Mouse (Mus musculus): ENCODE results near the gene Xbp1.
"Not testable (repeated sequence)": the region's sequence is repeated elsewhere in the genome, so short reads cannot be mapped to it uniquely, and the experiment has no call there.

Xbp1 gene

GRCm38 (mm10) chr11:5520412-5521265 is at the start of gene Xbp1:
Xbp1 (plus strand) TSS chr11:5520659.
- Histone ChIP-seq H3K36me3 (ENCODE audit: control insufficient read depth, insufficient read depth, low read length, poor library complexity, severe bottlenecking) (peaks cover 2% of the 10 kb centered on the region), H3K27me3 (ENCODE audit: control insufficient read depth, insufficient read depth, low read length, poor library complexity, severe bottlenecking) (no peaks in the 10 kb centered on the region)
- peak; percentile 93 for DNase-seq (ENCODE audit: low read depth, low spot score)

DNA sequence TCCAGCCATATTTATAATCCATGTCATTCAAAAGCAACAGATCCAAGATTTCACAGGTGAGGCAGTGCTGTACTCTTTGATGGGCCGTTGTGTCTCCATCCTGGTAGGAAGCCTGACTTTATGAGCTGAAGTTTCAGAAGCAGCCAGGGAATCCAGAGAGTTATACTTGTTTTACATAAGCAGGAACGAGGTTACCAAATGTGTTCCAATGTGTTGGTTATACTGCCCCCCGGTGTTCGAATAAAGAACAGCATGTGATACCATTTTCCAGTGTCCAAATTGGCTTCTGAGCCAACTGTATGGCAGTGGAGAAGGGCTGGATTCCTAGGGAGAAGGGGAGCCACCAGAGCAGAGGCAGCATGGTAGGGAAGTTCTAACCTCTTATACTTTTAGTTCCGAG is 46.3 kb upstream of the Xbp1 start:
- no peaks in the 10 kb centered on the region for H3K36me3 ChIP-seq (ENCODE audit: control insufficient read depth, insufficient read depth, low read length, poor library complexity, severe bottlenecking)
- no peaks in the 10 kb centered on the region for H3K27me3 ChIP-seq (ENCODE audit: control insufficient read depth, insufficient read depth, low read length, poor library complexity, severe bottlenecking)
- peak; percentile 82 for DNase-seq (ENCODE audit: low read depth, low spot score)

DNA sequence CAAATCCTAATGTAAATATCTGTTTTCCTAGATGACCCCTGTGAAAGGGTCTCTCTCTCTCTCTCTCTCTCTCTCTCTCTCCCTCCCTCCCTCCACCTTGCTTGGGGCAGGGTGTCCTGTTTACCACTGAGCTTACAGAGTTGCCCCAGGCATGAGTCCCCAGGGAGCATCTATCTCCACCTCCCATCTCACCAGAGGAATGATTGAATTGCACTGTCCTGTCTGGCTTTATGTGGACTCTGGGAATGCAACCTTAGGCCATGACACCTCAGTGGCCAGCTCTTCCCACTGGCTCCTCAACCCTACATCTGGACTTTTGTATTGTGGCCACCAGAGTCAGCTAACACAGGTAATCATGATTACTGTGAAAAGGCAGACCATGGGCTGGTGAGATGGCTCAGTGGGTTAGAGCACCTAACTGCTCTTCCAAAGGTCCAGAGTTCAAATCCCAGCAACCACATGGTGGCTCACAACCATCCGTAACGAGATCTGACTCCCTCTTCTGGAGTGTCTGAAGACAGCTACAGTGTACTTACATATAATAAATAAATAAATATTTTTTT is 44.8 kb upstream of the Xbp1 start:
- DNase-seq (ENCODE audit: low read depth, low spot score); H3K36me3 ChIP-seq (ENCODE audit: control insufficient read depth, insufficient read depth, low read length, poor library complexity, severe bottlenecking); H3K27me3 ChIP-seq (ENCODE audit: control insufficient read depth, insufficient read depth, low read length, poor library complexity, severe bottlenecking): not testable (repeated sequence)

GRCm38 (mm10) chr11:5476806-5477205 is 43.7 kb upstream of the Xbp1 start:
- no peaks in the 10 kb centered on the region for H3K36me3 ChIP-seq (ENCODE audit: control insufficient read depth, insufficient read depth, low read length, poor library complexity, severe bottlenecking)
- no peaks in the 10 kb centered on the region for H3K27me3 ChIP-seq (ENCODE audit: control insufficient read depth, insufficient read depth, low read length, poor library complexity, severe bottlenecking)
- no peak for DNase-seq (ENCODE audit: low read depth, low spot score)

GRCm38 (mm10) chr11:5478193-5478592 is 42.3 kb upstream of the Xbp1 start:
- Histone ChIP-seq H3K27me3 (ENCODE audit: control insufficient read depth, insufficient read depth, low read length, poor library complexity, severe bottlenecking) (no peaks in the 10 kb centered on the region), H3K36me3 (ENCODE audit: control insufficient read depth, insufficient read depth, low read length, poor library complexity, severe bottlenecking) (no peaks in the 10 kb centered on the region)
- no peak for DNase-seq (ENCODE audit: low read depth, low spot score)

GRCm38 (mm10) chr11:5478831-5479230 is 41.6 kb upstream of the Xbp1 start:
- no peaks in the 10 kb centered on the region for H3K36me3 ChIP-seq (ENCODE audit: control insufficient read depth, insufficient read depth, low read length, poor library complexity, severe bottlenecking)
- no peaks in the 10 kb centered on the region for H3K27me3 ChIP-seq (ENCODE audit: control insufficient read depth, insufficient read depth, low read length, poor library complexity, severe bottlenecking)
- no peak for DNase-seq (ENCODE audit: low read depth, low spot score)

GRCm38 (mm10) chr11:5482581-5482980 is 37.9 kb upstream of the Xbp1 start:
- Histone ChIP-seq H3K27me3 (ENCODE audit: control insufficient read depth, insufficient read depth, low read length, poor library complexity, severe bottlenecking) (no peaks in the 10 kb centered on the region), H3K36me3 (ENCODE audit: control insufficient read depth, insufficient read depth, low read length, poor library complexity, severe bottlenecking) (no peaks in the 10 kb centered on the region)
- DNase-seq (ENCODE audit: low read depth, low spot score): no peak

DNA sequence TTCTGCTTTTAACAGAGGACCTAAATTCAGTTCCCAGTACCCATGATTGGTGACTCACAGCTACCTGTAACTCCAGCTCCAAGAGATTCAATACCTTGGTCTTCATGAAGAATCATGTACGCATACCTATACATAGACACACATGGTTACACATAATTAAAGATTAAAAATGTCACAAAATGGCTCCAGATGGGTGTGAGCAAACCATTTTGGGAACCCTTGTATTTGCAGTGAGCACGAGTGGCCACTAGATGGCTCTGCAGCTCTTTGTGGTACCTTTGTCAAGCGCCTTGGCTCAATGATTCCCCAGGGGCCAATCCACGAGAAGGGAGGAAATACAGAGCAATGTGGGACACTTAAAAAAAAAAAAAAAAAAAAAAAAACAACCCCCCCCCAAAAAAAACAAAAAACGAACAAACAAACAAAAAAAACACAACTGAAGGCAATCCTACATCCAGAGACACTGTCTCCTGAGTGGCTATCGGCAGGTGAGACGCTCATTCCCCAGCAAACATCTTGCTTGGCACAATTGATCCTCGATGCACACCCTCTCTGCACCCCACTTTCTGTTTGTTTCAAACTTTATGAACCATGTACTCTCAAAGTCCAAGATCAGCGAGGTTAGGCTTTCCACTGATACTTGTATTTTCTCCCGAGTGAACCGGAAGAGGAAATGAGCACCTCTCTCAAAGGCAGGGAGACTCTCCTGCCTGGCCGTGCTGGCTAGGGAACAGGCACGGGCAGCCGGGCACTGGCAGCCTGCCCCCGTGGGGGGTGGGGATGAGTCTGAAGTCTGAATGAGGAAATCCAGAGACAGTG is 35.1 kb upstream of the Xbp1 start:
- Histone ChIP-seq H3K27me3 (ENCODE audit: control insufficient read depth, insufficient read depth, low read length, poor library complexity, severe bottlenecking) (no peaks in the 10 kb centered on the region), H3K36me3 (ENCODE audit: control insufficient read depth, insufficient read depth, low read length, poor library complexity, severe bottlenecking) (no peaks in the 10 kb centered on the region)
- DNase-seq (ENCODE audit: low read depth, low spot score): peak; percentile 94

DNA sequence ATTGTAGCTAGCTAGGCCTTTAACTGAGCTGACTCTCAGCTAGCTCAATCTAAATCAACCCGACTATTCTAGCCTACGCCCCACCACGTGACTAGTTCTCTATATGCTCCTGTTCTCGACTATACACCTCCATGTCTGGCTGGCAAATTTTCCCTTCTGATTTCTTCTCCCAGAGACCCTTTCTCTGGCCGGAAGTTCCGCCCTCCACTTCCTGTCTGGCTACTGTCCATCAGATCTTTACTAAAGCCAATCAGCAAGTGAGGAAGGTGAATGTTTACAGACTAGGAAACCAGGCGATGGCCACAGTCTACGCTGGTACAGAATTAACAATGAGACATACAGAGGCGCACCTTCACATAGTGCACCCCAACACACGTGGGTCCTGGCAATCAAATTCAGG is 31.0 kb upstream of the Xbp1 start:
- H3K27me3 ChIP-seq (ENCODE audit: control insufficient read depth, insufficient read depth, low read length, poor library complexity, severe bottlenecking); H3K36me3 ChIP-seq (ENCODE audit: control insufficient read depth, insufficient read depth, low read length, poor library complexity, severe bottlenecking); DNase-seq (ENCODE audit: low read depth, low spot score): not testable (repeated sequence)

GRCm38 (mm10) chr11:5490989-5491656 is 29.3 kb upstream of the Xbp1 start:
- no peak for DNase-seq (ENCODE audit: low read depth, low spot score)
- Histone ChIP-seq H3K27me3 (ENCODE audit: control insufficient read depth, insufficient read depth, low read length, poor library complexity, severe bottlenecking) (no peaks in the 10 kb centered on the region), H3K36me3 (ENCODE audit: control insufficient read depth, insufficient read depth, low read length, poor library complexity, severe bottlenecking) (no peaks in the 10 kb centered on the region)

GRCm38 (mm10) chr11:5491912-5492311 is 28.5 kb upstream of the Xbp1 start:
- no peaks in the 10 kb centered on the region for H3K27me3 ChIP-seq (ENCODE audit: control insufficient read depth, insufficient read depth, low read length, poor library complexity, severe bottlenecking)
- no peaks in the 10 kb centered on the region for H3K36me3 ChIP-seq (ENCODE audit: control insufficient read depth, insufficient read depth, low read length, poor library complexity, severe bottlenecking)
- no peak for DNase-seq (ENCODE audit: low read depth, low spot score)

- H3K36me3 ChIP-seq (ENCODE audit: control insufficient read depth, insufficient read depth, low read length, poor library complexity, severe bottlenecking): no peaks in the 10 kb centered on the region
- no peaks in the 10 kb centered on the region for H3K27me3 ChIP-seq (ENCODE audit: control insufficient read depth, insufficient read depth, low read length, poor library complexity, severe bottlenecking)
- DNase-seq (ENCODE audit: low read depth, low spot score): no peak
These were observed 26.6 kb upstream of the Xbp1 start for GRCm38 (mm10) chr11:5493869-5494268.

- Histone ChIP-seq H3K27me3 (ENCODE audit: control insufficient read depth, insufficient read depth, low read length, poor library complexity, severe bottlenecking) (no peaks in the 10 kb centered on the region), H3K36me3 (ENCODE audit: control insufficient read depth, insufficient read depth, low read length, poor library complexity, severe bottlenecking) (no peaks in the 10 kb centered on the region)
- no peak for DNase-seq (ENCODE audit: low read depth, low spot score)
These were observed 25.1 kb upstream of the Xbp1 start for GRCm38 (mm10) chr11:5495286-5495832.

DNA sequence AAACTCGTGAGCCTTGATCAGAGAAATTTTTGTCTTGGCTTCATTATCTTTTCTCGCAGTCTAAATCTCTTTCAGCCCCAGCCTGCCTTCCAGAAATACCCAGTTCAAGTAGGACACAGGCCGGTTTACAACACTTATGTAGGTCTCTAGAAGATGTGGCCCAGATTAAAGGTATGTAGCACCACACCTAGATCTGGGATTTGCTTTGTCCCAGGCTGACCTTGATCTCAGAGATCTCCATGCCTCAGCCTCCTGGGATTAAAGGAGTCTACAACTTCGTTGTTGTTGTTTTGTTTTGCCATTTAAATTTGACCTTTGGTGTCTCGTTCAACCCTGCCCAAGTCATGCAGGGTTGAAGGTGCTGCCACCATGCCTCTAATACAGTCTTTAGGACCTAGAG is 24.6 kb upstream of the Xbp1 start:
- Histone ChIP-seq H3K36me3 (ENCODE audit: control insufficient read depth, insufficient read depth, low read length, poor library complexity, severe bottlenecking) (no peaks in the 10 kb centered on the region), H3K27me3 (ENCODE audit: control insufficient read depth, insufficient read depth, low read length, poor library complexity, severe bottlenecking) (no peaks in the 10 kb centered on the region)
- no peak for DNase-seq (ENCODE audit: low read depth, low spot score)
